Mouse (Mus musculus) hindbrain, embryonic 14.5 days (tissue): ENCODE results near the gene 4930544D05Rik. TPM values are rescaled to one million over a fixed set of nuclear protein-coding genes. Genes with fewer than 3 reads are reported as not detected.

Source experiments
- polyA plus RNA-seq: library from polyadenylated mRNA; unstranded; fragments of >200 nt; fragmentation: Nextera tagmentation; extraction: Ambion mirVana; gene quantifications from 2 replicates; pipeline ENCODE4 v1.2.1, GENCODE M21; 2014

Gene 4930544D05Rik
- polyA plus RNA-seq, 1 experiment from 2014 or later: not detected

Other genes with a start within 250 kb of the 4930544D05Rik start
- gene Pelp1, start 205.8 kb upstream of the 4930544D05Rik start, polyA plus RNA-seq: 29.9 and 33.0 TPM in 2 replicates
- gene Arrb2, start 183.2 kb upstream of the 4930544D05Rik start, polyA plus RNA-seq: 55.9 and 61.2 TPM in 2 replicates
- 41.8 and 45.8 TPM in 2 replicates for gene Med11, start 163.9 kb upstream of the 4930544D05Rik start, polyA plus RNA-seq
- 0.50 and 0.95 TPM in 2 replicates for gene Zmynd15, start 156.4 kb upstream of the 4930544D05Rik start, polyA plus RNA-seq
- gene Cxcl16, start 155.9 kb upstream of the 4930544D05Rik start, polyA plus RNA-seq: 7.8 and 10.2 TPM in 2 replicates
- gene Tm4sf5, start 110.6 kb upstream of the 4930544D05Rik start, polyA plus RNA-seq: 2.9 and 3.0 TPM in 2 replicates
- gene Vmo1, start 101.2 kb upstream of the 4930544D05Rik start, polyA plus RNA-seq: not detected in 2 replicates
- gene Gltpd2, start 96.7 kb upstream of the 4930544D05Rik start, polyA plus RNA-seq: 0.27 and 0.28 TPM in 2 replicates
- gene Psmb6, start 90.5 kb upstream of the 4930544D05Rik start, polyA plus RNA-seq: 747 and 789 TPM in 2 replicates
- not detected in 2 replicates for gene Gm40193, start 82.9 kb upstream of the 4930544D05Rik start, polyA plus RNA-seq
- gene Pld2, start 75.8 kb upstream of the 4930544D05Rik start, polyA plus RNA-seq: 14.2 and 16.4 TPM in 2 replicates
- gene Mink1, start 53.0 kb upstream of the 4930544D05Rik start, polyA plus RNA-seq: 19.5 and 21.5 TPM in 2 replicates
- gene Chrne, start 3.4 kb downstream of the 4930544D05Rik start, polyA plus RNA-seq: not detected in 2 replicates
- gene Gp1ba, start 23.3 kb downstream of the 4930544D05Rik start, polyA plus RNA-seq: 0.29 and 0.43 TPM in 2 replicates
- gene Rnf167, start 31.4 kb downstream of the 4930544D05Rik start, polyA plus RNA-seq: 90.6 and 93.4 TPM in 2 replicates
- 158 TPM in 2 replicates for gene Slc25a11, start 31.6 kb downstream of the 4930544D05Rik start, polyA plus RNA-seq
- gene Pfn1, start 38.8 kb downstream of the 4930544D05Rik start, polyA plus RNA-seq: 662 and 703 TPM in 2 replicates
- 6.4 and 7.8 TPM in 2 replicates for gene Eno3, start 41.4 kb downstream of the 4930544D05Rik start, polyA plus RNA-seq
- 94.8 and 115 TPM in 2 replicates for gene Spag7, start 53.6 kb downstream of the 4930544D05Rik start, polyA plus RNA-seq
- 24.2 and 26.1 TPM in 2 replicates for gene Camta2, start 72.3 kb downstream of the 4930544D05Rik start, polyA plus RNA-seq
- gene Inca1, start 84.3 kb downstream of the 4930544D05Rik start, polyA plus RNA-seq: 1.4 and 1.9 TPM in 2 replicates
- gene Kif1c, start 84.7 kb downstream of the 4930544D05Rik start, polyA plus RNA-seq: 4.9 and 6.8 TPM in 2 replicates
- gene Zfp3, start 148.4 kb downstream of the 4930544D05Rik start, polyA plus RNA-seq: 16.9 and 18.1 TPM in 2 replicates
- gene Scimp, start 196.7 kb downstream of the 4930544D05Rik start, polyA plus RNA-seq: not detected in 2 replicates
- gene Rabep1, start 228.9 kb downstream of the 4930544D05Rik start, polyA plus RNA-seq: 77.5 and 86.4 TPM in 2 replicates